Mouse (Mus musculus): ENCODE results near the gene Fam98b. TPM values are rescaled to one million over a fixed set of nuclear protein-coding genes. Genes with fewer than 3 reads are reported as not detected.

Gene Fam98b
- polyA plus RNA-seq, 1 experiment, result 11.7 TPM

GRCm38 (mm10) chr2:117303391-117304350 lies 54.1 kb downstream of the Fam98b start:
- Histone ChIP-seq H3K4me3 (ENCODE audit: control insufficient read depth, low read depth, low read length) (no peak overlapping the region), H3K27ac (ENCODE audit: control insufficient read depth, insufficient read depth, low read depth, low read length) (no peak overlapping the region), H3K4me1 (ENCODE audit: control insufficient read depth, insufficient read depth, low read length) (peaks cover 5% of the 10 kb centered on the region), H3K27me3 (ENCODE audit: control insufficient read depth, insufficient read depth, low read length) (no peaks in the 10 kb centered on the region), H3K36me3 (ENCODE audit: control insufficient read depth, insufficient read depth, low read length) (no peaks in the 10 kb centered on the region)
- no peak for TF ChIP-seq POLR2A (IDR thresholded peaks at IDR 0.05; ENCODE audit: control insufficient read depth, low read depth, low read length)
- no peak for TF ChIP-seq CTCF (IDR thresholded peaks at IDR 0.05; ENCODE audit: control insufficient read depth, insufficient read depth, insufficient replicate concordance, low read depth, low read length)

DNA sequence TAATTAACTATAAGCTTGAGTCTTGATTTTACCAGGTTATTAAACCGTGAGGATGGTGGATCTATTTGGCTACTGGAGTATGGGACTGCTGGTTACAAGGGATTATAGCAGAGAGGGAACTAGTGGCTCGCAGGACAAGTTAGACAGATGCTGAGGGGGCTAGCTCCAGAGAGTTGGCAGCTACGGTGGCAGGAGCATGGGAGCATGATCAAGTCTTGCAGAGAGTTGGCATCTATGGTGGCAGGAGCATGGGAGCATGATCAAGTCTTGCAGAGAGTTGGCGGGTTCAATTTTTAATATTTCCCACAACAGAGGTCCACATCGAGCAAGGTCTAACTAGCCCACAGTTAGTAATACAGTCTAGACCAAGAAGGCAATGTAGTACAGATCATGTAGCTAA lies 55.4 kb downstream of the Fam98b start:
- Histone ChIP-seq H3K27me3 (ENCODE audit: control insufficient read depth, insufficient read depth, low read length) (no peaks in the 10 kb centered on the region), H3K36me3 (ENCODE audit: control insufficient read depth, insufficient read depth, low read length) (no peaks in the 10 kb centered on the region), H3K4me1 (ENCODE audit: control insufficient read depth, insufficient read depth, low read length) (peaks cover 5% of the 10 kb centered on the region), H3K27ac (ENCODE audit: control insufficient read depth, insufficient read depth, low read depth, low read length) (no peak overlapping the region), H3K4me3 (ENCODE audit: control insufficient read depth, low read depth, low read length) (no peak overlapping the region)
- TF ChIP-seq CTCF (IDR thresholded peaks at IDR 0.05; ENCODE audit: control insufficient read depth, insufficient read depth, insufficient replicate concordance, low read depth, low read length) (no peak), POLR2A (IDR thresholded peaks at IDR 0.05; ENCODE audit: control insufficient read depth, low read depth, low read length) (no peak)

DNA sequence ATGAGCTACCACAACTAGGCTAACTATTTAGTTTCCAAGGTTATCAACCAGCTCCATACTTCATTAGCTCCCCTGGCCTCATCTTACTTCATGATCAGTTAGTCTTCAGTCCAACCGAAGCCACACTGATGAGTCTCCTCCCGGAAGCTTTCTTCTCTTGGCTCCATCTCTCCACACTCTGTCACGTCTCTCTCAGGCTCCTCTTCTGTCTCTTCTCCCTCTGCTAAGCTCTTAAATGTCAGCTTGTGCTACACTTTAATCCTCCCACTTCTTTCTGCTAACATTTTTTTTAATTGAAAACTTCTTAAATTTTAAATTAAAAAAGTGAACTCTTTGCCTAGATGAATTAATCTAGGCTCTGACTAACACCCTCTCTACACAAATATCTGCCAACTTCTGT lies 58.4 kb downstream of the Fam98b start:
- H3K4me1 ChIP-seq (ENCODE audit: control insufficient read depth, insufficient read depth, low read length), result no peaks in the 10 kb centered on the region
- H3K27me3 ChIP-seq (ENCODE audit: control insufficient read depth, insufficient read depth, low read length), result no peaks in the 10 kb centered on the region
- H3K36me3 ChIP-seq (ENCODE audit: control insufficient read depth, insufficient read depth, low read length), result no peaks in the 10 kb centered on the region
- no peak for TF ChIP-seq POLR2A (IDR thresholded peaks at IDR 0.05; ENCODE audit: control insufficient read depth, low read depth, low read length)
- no peak for TF ChIP-seq CTCF (IDR thresholded peaks at IDR 0.05; ENCODE audit: control insufficient read depth, insufficient read depth, insufficient replicate concordance, low read depth, low read length)
- no peak overlapping the region for H3K4me3 ChIP-seq (ENCODE audit: control insufficient read depth, low read depth, low read length)
- H3K27ac ChIP-seq (ENCODE audit: control insufficient read depth, insufficient read depth, low read depth, low read length), result no peak overlapping the region

GRCm38 (mm10) chr2:117309046-117309445 lies 59.5 kb downstream of the Fam98b start:
- Histone ChIP-seq H3K27me3 (ENCODE audit: control insufficient read depth, insufficient read depth, low read length) (no peaks in the 10 kb centered on the region), H3K4me3 (ENCODE audit: control insufficient read depth, low read depth, low read length) (no peak overlapping the region), H3K36me3 (ENCODE audit: control insufficient read depth, insufficient read depth, low read length) (no peaks in the 10 kb centered on the region), H3K27ac (ENCODE audit: control insufficient read depth, insufficient read depth, low read depth, low read length) (no peak overlapping the region), H3K4me1 (ENCODE audit: control insufficient read depth, insufficient read depth, low read length) (no peaks in the 10 kb centered on the region)
- TF ChIP-seq POLR2A (IDR thresholded peaks at IDR 0.05; ENCODE audit: control insufficient read depth, low read depth, low read length) (no peak), CTCF (IDR thresholded peaks at IDR 0.05; ENCODE audit: control insufficient read depth, insufficient read depth, insufficient replicate concordance, low read depth, low read length) (no peak)

DNA sequence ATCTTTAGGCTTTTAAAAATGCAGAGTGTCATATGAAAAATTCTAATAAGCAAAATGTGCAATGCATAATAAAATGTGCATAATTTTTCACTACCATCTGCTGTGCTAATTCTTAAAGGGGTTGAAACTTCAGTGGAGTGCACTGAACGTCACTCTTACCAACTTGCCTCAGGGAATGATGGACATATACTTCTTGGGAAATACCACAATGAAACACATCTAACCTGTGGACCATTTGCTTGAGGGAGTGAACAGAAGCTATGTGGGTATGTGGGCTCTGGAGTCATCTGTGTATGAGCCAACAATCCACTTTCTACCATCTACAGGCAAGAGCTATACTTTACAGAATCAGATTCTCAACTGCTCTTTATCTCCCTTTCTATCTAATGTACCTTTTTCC lies 61.8 kb downstream of the Fam98b start:
- no peak for TF ChIP-seq POLR2A (IDR thresholded peaks at IDR 0.05; ENCODE audit: control insufficient read depth, low read depth, low read length)
- no peak for TF ChIP-seq CTCF (IDR thresholded peaks at IDR 0.05; ENCODE audit: control insufficient read depth, insufficient read depth, insufficient replicate concordance, low read depth, low read length)
- H3K27me3 ChIP-seq (ENCODE audit: control insufficient read depth, insufficient read depth, low read length), result no peaks in the 10 kb centered on the region
- H3K27ac ChIP-seq (ENCODE audit: control insufficient read depth, insufficient read depth, low read depth, low read length), result no peak overlapping the region
- no peaks in the 10 kb centered on the region for H3K36me3 ChIP-seq (ENCODE audit: control insufficient read depth, insufficient read depth, low read length)
- no peaks in the 10 kb centered on the region for H3K4me1 ChIP-seq (ENCODE audit: control insufficient read depth, insufficient read depth, low read length)
- H3K4me3 ChIP-seq (ENCODE audit: control insufficient read depth, low read depth, low read length), result no peak overlapping the region

DNA sequence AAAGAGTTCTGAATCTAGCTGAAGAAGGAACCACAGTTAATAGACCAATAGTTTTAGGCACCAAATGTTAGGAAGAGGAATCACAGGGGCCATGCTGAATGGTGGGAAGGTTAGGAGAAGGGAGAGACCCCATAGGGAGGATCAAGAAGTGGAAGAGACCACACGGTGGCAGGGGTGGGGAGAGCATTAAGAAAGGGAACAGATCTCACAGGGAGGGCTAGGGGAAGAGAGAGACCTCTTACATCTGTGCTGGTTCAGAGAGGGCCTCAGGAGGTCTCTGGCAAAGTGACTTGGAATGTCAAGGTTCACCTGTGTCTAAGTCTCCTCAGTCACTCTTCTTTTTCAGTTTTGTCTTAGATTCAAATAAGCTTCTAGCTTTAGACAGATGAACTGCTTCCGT lies 62.5 kb downstream of the Fam98b start:
- no peaks in the 10 kb centered on the region for H3K4me1 ChIP-seq (ENCODE audit: control insufficient read depth, insufficient read depth, low read length)
- H3K4me3 ChIP-seq (ENCODE audit: control insufficient read depth, low read depth, low read length), result no peak overlapping the region
- TF ChIP-seq CTCF (IDR thresholded peaks at IDR 0.05; ENCODE audit: control insufficient read depth, insufficient read depth, insufficient replicate concordance, low read depth, low read length) (no peak), POLR2A (IDR thresholded peaks at IDR 0.05; ENCODE audit: control insufficient read depth, low read depth, low read length) (no peak)
- no peak overlapping the region for H3K27ac ChIP-seq (ENCODE audit: control insufficient read depth, insufficient read depth, low read depth, low read length)
- no peaks in the 10 kb centered on the region for H3K36me3 ChIP-seq (ENCODE audit: control insufficient read depth, insufficient read depth, low read length)
- no peaks in the 10 kb centered on the region for H3K27me3 ChIP-seq (ENCODE audit: control insufficient read depth, insufficient read depth, low read length)

GRCm38 (mm10) chr2:117312441-117312895 lies 62.9 kb downstream of the Fam98b start:
- Histone ChIP-seq H3K4me3 (ENCODE audit: control insufficient read depth, low read depth, low read length) (no peak overlapping the region), H3K27ac (ENCODE audit: control insufficient read depth, insufficient read depth, low read depth, low read length) (no peak overlapping the region), H3K36me3 (ENCODE audit: control insufficient read depth, insufficient read depth, low read length) (no peaks in the 10 kb centered on the region), H3K4me1 (ENCODE audit: control insufficient read depth, insufficient read depth, low read length) (no peaks in the 10 kb centered on the region), H3K27me3 (ENCODE audit: control insufficient read depth, insufficient read depth, low read length) (no peaks in the 10 kb centered on the region)
- no peak for TF ChIP-seq POLR2A (IDR thresholded peaks at IDR 0.05; ENCODE audit: control insufficient read depth, low read depth, low read length)
- no peak for TF ChIP-seq CTCF (IDR thresholded peaks at IDR 0.05; ENCODE audit: control insufficient read depth, insufficient read depth, insufficient replicate concordance, low read depth, low read length)
